Mouse (Mus musculus) ES-E14 (cell line): Measurements from ENCODE around the gene Mt1.

ENCODE experiments used
- CHD2 ChIP-seq: IDR thresholded peaks from 2 replicates; pipeline ENCODE4 v1.6.1; 2014; ENCODE audit warnings: mild to moderate bottlenecking, low read depth, low read length, inconsistent platforms
- ZC3H11A ChIP-seq: IDR thresholded peaks from 2 replicates; pipeline ENCODE4 v1.6.1; 2012; ENCODE audit warnings: low read depth, mild to moderate bottlenecking, inconsistent platforms, low read length, borderline replicate concordance
- ZNF384 ChIP-seq: IDR thresholded peaks from 2 replicates; pipeline ENCODE4 v1.6.1; 2012; ENCODE audit warnings: low read depth, low read length, inconsistent platforms

GRCm38 (mm10) chr8:94169547-94169946 is 9.3 kb upstream of the Mt1 start:
- TF ChIP-seq ZNF384 (no peak), ZC3H11A (no peak), CHD2 (no peak)
